Mouse (Mus musculus): ENCODE results near the gene Ap1b1. TPM values are rescaled to one million over a fixed set of nuclear protein-coding genes. Genes with fewer than 3 reads are reported as not detected.

The Ap1b1 gene
- total RNA-seq, 2 experiments from 2014 or later: 136 to 165 TPM

DNA sequence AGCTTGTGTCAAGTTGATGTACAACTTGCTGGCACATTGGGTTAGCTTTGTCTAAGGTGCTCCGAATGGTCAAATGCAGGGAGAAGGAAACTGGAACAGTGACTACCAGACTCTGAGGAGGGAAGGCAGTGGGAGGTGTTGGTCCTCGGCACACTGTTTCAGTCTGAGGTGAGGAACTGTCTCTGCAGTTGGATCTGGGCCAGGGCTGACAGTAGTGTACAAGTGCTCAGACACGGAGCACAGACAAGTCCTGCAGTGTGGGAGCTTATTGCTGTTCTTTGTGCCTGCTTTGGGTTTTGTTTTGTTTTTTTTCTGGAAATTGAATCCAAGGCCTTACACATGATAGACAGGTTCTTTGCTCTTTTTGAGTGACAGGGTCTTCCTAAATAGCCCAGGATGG, 3.6 kb upstream of the Ap1b1 start:
- no peak for ATAC-seq (replicated peaks; ENCODE audit: low FRiP score, low TSS enrichment, poor library complexity, severe bottlenecking)

GRCm38 (mm10) chr11:4983538-4983937, 3.1 kb upstream of the Ap1b1 start:
- ATAC-seq (replicated peaks; ENCODE audit: low FRiP score, low TSS enrichment, poor library complexity, severe bottlenecking): no peak

GRCm38 (mm10) chr11:4984249-4984648, 2.4 kb upstream of the Ap1b1 start:
- ATAC-seq (replicated peaks; ENCODE audit: low FRiP score, low TSS enrichment, poor library complexity, severe bottlenecking): 0 out of 2 replicates have a peak, but pooled peaks have one; percentile 32

- ATAC-seq (replicated peaks; ENCODE audit: low FRiP score, low TSS enrichment, poor library complexity, severe bottlenecking): no peak
Observed at GRCm38 (mm10) chr11:4984799-4985198, 1.8 kb upstream of the Ap1b1 start.

DNA sequence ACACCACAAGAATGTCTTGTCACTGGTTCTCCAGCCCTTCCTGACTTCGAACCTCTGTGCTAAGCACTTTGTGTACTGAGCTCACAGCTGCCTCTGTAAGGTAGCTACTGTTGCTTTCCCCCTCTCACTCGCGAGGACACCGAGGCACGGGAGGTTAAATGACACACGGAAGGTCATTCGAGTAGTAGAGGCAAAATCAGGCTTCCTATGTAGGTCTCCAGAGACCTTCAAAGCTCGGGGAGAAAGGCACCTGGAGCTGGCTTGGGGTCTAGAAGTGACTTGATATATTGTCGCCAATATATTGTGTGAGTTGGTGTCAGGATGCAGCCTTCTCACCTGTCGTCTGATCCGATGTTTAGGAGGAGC, 846 bp downstream of the Ap1b1 start:
- 0 out of 2 replicates have a peak, but pooled peaks have one; percentile 2 for ATAC-seq (replicated peaks; ENCODE audit: low FRiP score, low TSS enrichment, poor library complexity, severe bottlenecking)

DNA sequence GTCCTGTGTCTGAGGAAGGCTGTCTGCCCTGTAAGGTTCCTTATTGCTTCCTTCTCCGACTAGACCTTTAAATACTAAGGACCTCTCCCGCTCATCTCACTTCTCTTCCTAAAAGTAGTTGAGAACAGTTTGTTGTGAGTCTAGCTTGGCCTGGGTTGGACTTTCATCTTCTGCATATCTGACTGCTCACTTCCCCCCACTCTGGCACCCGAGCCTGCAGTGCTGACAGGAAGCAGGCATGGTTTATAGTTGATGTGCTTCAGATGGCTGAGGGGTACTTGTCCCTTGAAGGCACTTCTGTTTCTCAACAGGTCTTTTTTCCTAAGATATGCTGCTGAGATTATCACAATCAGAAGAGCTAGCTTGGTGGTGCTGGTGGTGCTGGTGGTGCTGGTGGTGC, 2.6 kb downstream of the Ap1b1 start:
- no peak for ATAC-seq (replicated peaks; ENCODE audit: low FRiP score, low TSS enrichment, poor library complexity, severe bottlenecking)

GRCm38 (mm10) chr11:4992471-4992870, 5.8 kb downstream of the Ap1b1 start:
- ATAC-seq (replicated peaks; ENCODE audit: low FRiP score, low TSS enrichment, poor library complexity, severe bottlenecking): no peak

DNA sequence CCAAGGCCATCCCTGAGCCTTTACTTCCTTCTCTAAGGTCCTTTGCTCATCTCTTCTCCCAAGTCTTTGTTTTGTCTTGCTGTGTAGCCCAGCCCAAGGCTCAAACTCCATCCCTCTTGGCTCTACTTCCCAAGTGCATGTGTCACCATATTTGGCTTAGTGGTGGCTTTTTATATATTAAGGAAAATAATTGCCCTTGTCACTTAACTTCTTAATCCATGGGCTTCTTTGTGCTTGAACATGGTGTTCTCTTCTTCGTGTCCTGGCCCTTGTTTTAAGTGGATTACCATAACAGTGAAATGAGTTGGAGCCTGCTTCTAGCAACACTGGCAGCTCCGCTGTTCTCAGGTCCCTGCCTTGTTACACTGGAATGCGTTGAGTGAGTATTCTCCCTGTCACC, 9.1 kb downstream of the Ap1b1 start:
- no peak for ATAC-seq (replicated peaks; ENCODE audit: low FRiP score, low TSS enrichment, poor library complexity, severe bottlenecking)

- ATAC-seq (replicated peaks; ENCODE audit: low FRiP score, low TSS enrichment, poor library complexity, severe bottlenecking): no peak
Observed at GRCm38 (mm10) chr11:4996621-4997199, 10.1 kb downstream of the Ap1b1 start.

DNA sequence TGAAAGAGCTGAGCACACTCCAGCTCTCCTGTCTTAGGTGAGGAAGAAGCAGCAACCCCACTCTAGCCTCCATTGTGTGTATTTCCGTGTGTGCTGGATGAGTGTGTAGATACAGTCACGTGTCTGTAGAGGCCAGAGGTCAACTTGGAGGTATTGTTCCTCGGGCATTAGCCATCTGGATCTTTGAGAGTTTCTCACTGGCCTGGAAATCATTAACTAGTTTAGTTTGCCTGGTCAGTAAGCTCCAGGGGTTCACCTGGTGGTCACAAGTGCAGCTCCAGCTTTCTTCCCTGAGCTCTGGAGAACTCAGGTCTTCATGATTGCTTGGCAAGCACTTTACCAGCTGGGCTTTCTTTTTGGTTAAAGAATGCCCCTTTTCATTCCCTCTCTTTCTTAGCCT, 11.7 kb downstream of the Ap1b1 start:
- no peak for ATAC-seq (replicated peaks; ENCODE audit: low FRiP score, low TSS enrichment, poor library complexity, severe bottlenecking)

DNA sequence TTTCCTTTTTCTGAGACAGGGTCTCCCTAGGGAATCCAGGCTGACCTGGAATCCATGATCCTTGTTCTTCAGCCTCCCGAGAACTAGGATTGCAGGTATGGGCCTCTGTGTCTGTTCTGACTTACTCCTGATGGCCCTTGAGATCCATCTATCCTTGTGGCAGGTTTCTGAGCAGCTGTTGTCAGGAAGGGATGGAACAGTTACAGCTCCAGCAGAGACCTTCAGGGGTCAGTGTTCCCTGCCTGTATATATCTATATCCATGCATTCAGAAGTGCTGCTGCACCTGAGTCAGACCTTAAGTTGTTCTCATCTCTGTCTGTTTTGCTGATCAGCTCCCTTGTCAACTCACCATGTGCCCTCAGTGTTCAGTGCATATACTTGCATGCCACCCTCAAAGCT, 12.1 kb downstream of the Ap1b1 start:
- ATAC-seq (replicated peaks; ENCODE audit: low FRiP score, low TSS enrichment, poor library complexity, severe bottlenecking): no peak

DNA sequence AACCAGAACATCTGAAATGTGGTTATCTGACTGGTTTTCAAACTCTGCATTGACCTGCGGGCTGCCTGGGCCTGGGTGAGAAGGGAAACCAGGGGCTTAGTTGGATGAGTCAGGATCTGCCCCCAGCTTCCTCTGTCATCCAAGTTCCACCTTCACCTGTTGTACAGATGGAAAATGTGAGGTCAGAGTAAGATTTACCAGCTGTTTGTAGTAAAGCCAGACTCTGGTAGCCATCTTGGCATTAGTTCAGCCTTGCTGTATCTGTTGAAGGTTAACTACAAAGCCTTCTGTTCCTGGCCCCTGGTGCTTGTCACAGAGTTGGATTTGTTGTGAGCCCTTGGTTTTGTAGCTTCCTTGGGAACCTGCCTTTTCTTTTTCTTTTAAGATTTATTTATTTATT, 13.6 kb downstream of the Ap1b1 start:
- ATAC-seq (replicated peaks; ENCODE audit: low FRiP score, low TSS enrichment, poor library complexity, severe bottlenecking): no peak

GRCm38 (mm10) chr11:5002826-5003225, 16.2 kb downstream of the Ap1b1 start:
- ATAC-seq (replicated peaks; ENCODE audit: low FRiP score, low TSS enrichment, poor library complexity, severe bottlenecking): peak; percentile 78

GRCm38 (mm10) chr11:5005528-5005927, 18.9 kb downstream of the Ap1b1 start:
- no peak for ATAC-seq (replicated peaks; ENCODE audit: low FRiP score, low TSS enrichment, poor library complexity, severe bottlenecking)

- no peak for ATAC-seq (replicated peaks; ENCODE audit: low FRiP score, low TSS enrichment, poor library complexity, severe bottlenecking)
Observed at GRCm38 (mm10) chr11:5007186-5007585, 20.6 kb downstream of the Ap1b1 start.

- peak; percentile 48 for ATAC-seq (replicated peaks; ENCODE audit: low FRiP score, low TSS enrichment, poor library complexity, severe bottlenecking)
Observed at GRCm38 (mm10) chr11:5008867-5009266, 22.2 kb downstream of the Ap1b1 start.

- ATAC-seq (replicated peaks; ENCODE audit: low FRiP score, low TSS enrichment, poor library complexity, severe bottlenecking): peak; percentile 79
Observed at GRCm38 (mm10) chr11:5009354-5010074, 22.9 kb downstream of the Ap1b1 start.

DNA sequence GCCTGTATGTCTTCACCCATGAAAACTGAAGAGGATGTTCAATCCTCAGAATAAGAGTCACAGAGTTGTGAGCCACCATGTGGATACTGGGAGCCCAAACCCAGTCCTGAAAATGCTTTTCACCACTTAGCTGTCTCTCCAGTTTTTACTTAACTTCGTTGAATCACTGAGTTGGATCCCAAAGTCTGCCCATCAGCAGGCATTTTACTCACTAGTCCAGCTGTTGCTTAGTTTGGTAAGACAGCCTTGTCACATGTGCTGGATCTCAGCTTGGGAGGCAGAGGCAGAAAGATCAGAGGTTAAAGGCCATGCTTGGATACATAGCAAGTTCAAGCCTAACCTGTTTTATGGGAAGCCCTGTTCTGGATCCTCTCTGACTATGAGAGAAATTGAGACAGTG, 23.6 kb downstream of the Ap1b1 start:
- no peak for ATAC-seq (replicated peaks; ENCODE audit: low FRiP score, low TSS enrichment, poor library complexity, severe bottlenecking)

DNA sequence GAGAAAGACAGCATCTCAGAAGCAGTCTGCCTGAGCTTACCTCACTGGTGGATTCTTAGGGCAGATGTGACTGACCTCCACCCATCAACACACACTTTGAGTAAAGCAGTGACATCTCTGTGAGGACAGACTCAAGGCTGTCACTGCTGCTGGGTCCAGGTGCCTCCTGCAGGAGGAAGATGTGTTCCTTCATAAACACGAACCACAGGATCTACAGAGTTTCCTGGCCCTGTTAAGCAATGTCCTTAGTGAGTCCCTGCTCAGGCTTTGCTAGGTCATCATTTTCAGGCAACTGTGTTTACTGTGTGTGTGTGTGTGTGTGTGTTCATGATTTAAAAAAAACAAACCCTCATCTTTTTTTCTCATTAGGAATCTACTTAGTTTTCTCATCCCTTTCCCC, 24.9 kb downstream of the Ap1b1 start:
- ATAC-seq (replicated peaks; ENCODE audit: low FRiP score, low TSS enrichment, poor library complexity, severe bottlenecking): no peak

GRCm38 (mm10) chr11:5012213-5012715, 25.6 kb downstream of the Ap1b1 start:
- no peak for ATAC-seq (replicated peaks; ENCODE audit: low FRiP score, low TSS enrichment, poor library complexity, severe bottlenecking)

GRCm38 (mm10) chr11:5015720-5016119, 29.1 kb downstream of the Ap1b1 start:
- ATAC-seq (replicated peaks; ENCODE audit: low FRiP score, low TSS enrichment, poor library complexity, severe bottlenecking): peak; percentile 72

Data from megakaryocyte-erythroid progenitor cell, adult 5-6 weeks (primary cell).